Mouse (Mus musculus): Measurements from ENCODE around the gene Zbtb17.
A peak's percentile ranks its signal among the peaks of the same experiment; 100 is the strongest.

The Zbtb17 gene

GRCm38 (mm10) chr4:141460481-141460880, 16.0 kb downstream of the Zbtb17 start:
- no peak for DNase-seq

- no peak for DNase-seq
Observed at GRCm38 (mm10) chr4:141461088-141461487, 16.6 kb downstream of the Zbtb17 start.

- no peak for DNase-seq
Observed at GRCm38 (mm10) chr4:141461576-141461975, 17.1 kb downstream of the Zbtb17 start.

GRCm38 (mm10) chr4:141463472-141463871, 19.0 kb downstream of the Zbtb17 start:
- peak; percentile 77 for DNase-seq

GRCm38 (mm10) chr4:141464722-141465121, 20.3 kb downstream of the Zbtb17 start:
- DNase-seq, result no peak

GRCm38 (mm10) chr4:141465512-141466288, 21.2 kb downstream of the Zbtb17 start:
- DNase-seq, result no peak

- no peak for DNase-seq
Observed at GRCm38 (mm10) chr4:141466289-141466795, 21.9 kb downstream of the Zbtb17 start.

- no peak for DNase-seq
Observed at GRCm38 (mm10) chr4:141466844-141467580, 22.6 kb downstream of the Zbtb17 start.

- no peak for DNase-seq
Observed at GRCm38 (mm10) chr4:141467581-141467927, 23.1 kb downstream of the Zbtb17 start.

- DNase-seq, result no peak
Observed at GRCm38 (mm10) chr4:141468576-141468975, 24.1 kb downstream of the Zbtb17 start.

GRCm38 (mm10) chr4:141469343-141469742, 24.9 kb downstream of the Zbtb17 start:
- DNase-seq, result no peak

GRCm38 (mm10) chr4:141471491-141471890, 27.0 kb downstream of the Zbtb17 start:
- no peak for DNase-seq

GRCm38 (mm10) chr4:141472641-141473321, 28.3 kb downstream of the Zbtb17 start:
- DNase-seq, result no peak

- DNase-seq, result no peak
Observed at GRCm38 (mm10) chr4:141474431-141474830, 30.0 kb downstream of the Zbtb17 start.

- peak; percentile 46 for DNase-seq
Observed at GRCm38 (mm10) chr4:141477681-141478102, 33.2 kb downstream of the Zbtb17 start.

GRCm38 (mm10) chr4:141478225-141478624, 33.8 kb downstream of the Zbtb17 start:
- no peak for DNase-seq

GRCm38 (mm10) chr4:141478794-141479193, 34.3 kb downstream of the Zbtb17 start:
- no peak for DNase-seq

- no peak for DNase-seq
Observed at GRCm38 (mm10) chr4:141479411-141479810, 35.0 kb downstream of the Zbtb17 start.

GRCm38 (mm10) chr4:141484071-141484470, 39.6 kb downstream of the Zbtb17 start:
- DNase-seq, result no peak

GRCm38 (mm10) chr4:141487581-141487980, 43.1 kb downstream of the Zbtb17 start:
- DNase-seq, result no peak

- no peak for DNase-seq
Observed at GRCm38 (mm10) chr4:141488670-141489069, 44.2 kb downstream of the Zbtb17 start.

- peak; percentile 55 for DNase-seq
Observed at GRCm38 (mm10) chr4:141500637-141501036, 56.2 kb downstream of the Zbtb17 start.

GRCm38 (mm10) chr4:141501058-141501457, 56.6 kb downstream of the Zbtb17 start:
- DNase-seq, result no peak

Data from kidney, adult 9 months (tissue).